ENCODE assay signal across 8 mouse cellular contexts in the genomic region with DNA sequence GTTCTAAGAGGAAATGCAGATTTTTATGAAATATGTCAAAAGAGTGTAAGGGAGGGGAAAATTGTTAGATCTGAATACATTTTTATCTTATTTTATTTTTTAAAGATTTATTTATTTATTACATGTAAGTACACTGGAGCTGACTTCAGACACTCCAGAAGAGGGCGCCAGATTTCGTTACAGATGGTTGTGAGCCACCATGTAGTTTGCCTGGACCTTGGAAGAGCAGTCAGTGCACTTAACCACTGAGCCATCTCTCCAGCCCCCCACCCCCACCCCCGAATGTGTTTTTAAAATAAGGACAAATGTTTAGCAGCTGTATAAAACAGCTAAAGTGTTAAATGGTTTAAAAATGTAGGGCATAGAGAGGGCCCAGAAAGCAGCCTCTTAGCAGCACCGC. TPM values are rescaled to one million over a fixed set of nuclear protein-coding genes. Genes with fewer than 3 reads are reported as not detected.
DNase-seq lines count a peak whose midpoint lies in the region; ATAC-seq and TF ChIP-seq lines count a peak whose summit lies in the region.
"Had no signal": no experiment of that assay in that cellular context is flagged by ENCODE, and none has a peak within 500 bp of the region (broad histone marks: within the 10 kb centered on the region; RNA-seq: fewer than 3 reads in every experiment).

No protein-coding gene starts in this region.

- no peak for ATAC-seq in midbrain, embryonic 14.5 days (ENCODE audit: low FRiP score, low TSS enrichment)
- no peak for ATAC-seq in midbrain, embryonic 16.5 days
- no peak for ATAC-seq in Patski
- no peak for ATAC-seq in liver, embryonic 14.5 days (ENCODE audit: insufficient read depth)

- DNase-seq in midbrain, embryonic 14.5 days = peak; percentile 72
- no peak for DNase-seq in Patski (ENCODE audit: low read depth, low spot score)
- DNase-seq in cerebellum, adult 9-10 months = peak; percentile 68
- peak; percentile 72 for DNase-seq in heart, postnatal 4 days
- DNase-seq in liver, embryonic 14.5 days (ENCODE audit: low read depth in 3 of 3, low spot score in 3 of 3) = no peak
- DNase-seq in thymus, postnatal 0 days (ENCODE audit: low spot score) = peak; percentile 50

- H3K27ac ChIP-seq in midbrain, embryonic 14.5 days (replicated peaks; ENCODE audit: low read depth, low read length) = no peak overlapping the region
- H3K27ac ChIP-seq in midbrain, embryonic 16.5 days (ENCODE audit: low read length) = no peak overlapping the region
- H3K27ac ChIP-seq in liver, embryonic 14.5 days = no peak overlapping the region
- H3K27ac ChIP-seq: limb, embryonic 15.5 days had no signal

- H3K4me3 ChIP-seq in midbrain, embryonic 14.5 days (replicated peaks; ENCODE audit: low read depth, low read length) = no peak overlapping the region
- no peak overlapping the region for H3K4me3 ChIP-seq in midbrain, embryonic 16.5 days (ENCODE audit: low read depth, low read length)
- H3K4me3 ChIP-seq in liver, embryonic 14.5 days (ENCODE audit: insufficient read depth in 1 of 2, low read depth in 2 of 2, low read length in 2 of 2) = no peak overlapping the region
- H3K4me3 ChIP-seq: limb, embryonic 15.5 days had no signal

- POLR2A ChIA-PET in Patski (lab: Charles Lee) = interaction anchor here (1.2 kb wide), 1 partner anchor 11 kb away, joined by 4 read pairs; no protein-coding TSS in a partner anchor

- TF ChIP-seq EP300 in liver, embryonic 14.5 days (IDR thresholded peaks at IDR 0.05; ENCODE audit: low read depth) = no peak

- H3K9me3 ChIP-seq in midbrain, embryonic 14.5 days (ENCODE audit: control insufficient read depth, low read length) = no peaks in the 10 kb centered on the region
- no peaks in the 10 kb centered on the region for H3K9me3 ChIP-seq in midbrain, embryonic 16.5 days (replicated peaks; ENCODE audit: control insufficient read depth, low read length, poor library complexity, severe bottlenecking)
- no peaks in the 10 kb centered on the region for H3K9me3 ChIP-seq in liver, embryonic 14.5 days (ENCODE audit: control insufficient read depth, low read length)
- H3K9me3 ChIP-seq: limb, embryonic 15.5 days had no signal

- 30% methylated on average over 4 of the region's 4 CpGs for WGBS in midbrain, embryonic 14.5 days
- 26% methylated on average over 4 of the region's 4 CpGs for WGBS in midbrain, embryonic 16.5 days
- WGBS in liver, embryonic 14.5 days (ENCODE audit: insufficient replicate concordance) = 22% methylated on average over 4 of the region's 4 CpGs

- in situ Hi-C loops in Patski (cut with MboI; ENCODE audit: low pct_unique_long_range_greater_than_20kb) = no loop called here

- peaks cover 3% of the 10 kb centered on the region; the same call in 1 of the 2 replicates for H3K27me3 ChIP-seq in midbrain, embryonic 14.5 days (ENCODE audit: control insufficient read depth, insufficient read depth, low read length)
- no peaks in the 10 kb centered on the region; the same call in 1 of the 2 replicates for H3K27me3 ChIP-seq in midbrain, embryonic 16.5 days (ENCODE audit: control insufficient read depth, insufficient read depth, low read depth, low read length)
- H3K27me3 ChIP-seq in Patski = peaks cover 12% of the 10 kb centered on the region
- no peaks in the 10 kb centered on the region for H3K27me3 ChIP-seq in liver, embryonic 14.5 days (ENCODE audit: control insufficient read depth, insufficient read depth, low read length)
- H3K27me3 ChIP-seq: limb, embryonic 15.5 days had no signal

- CTCF ChIA-PET in Patski (lab: Charles Lee) = interaction anchor here (0.8 to 1.6 kb wide), 4 partner anchors 11 to 55 kb away, joined by 3 to 16 read pairs (median 5); partner anchors contain the start of gene Zbtb24

- no peaks in the 10 kb centered on the region for H3K36me3 ChIP-seq in midbrain, embryonic 14.5 days (ENCODE audit: control insufficient read depth, insufficient read depth, low read length)
- no peaks in the 10 kb centered on the region for H3K36me3 ChIP-seq in midbrain, embryonic 16.5 days (ENCODE audit: control insufficient read depth, insufficient read depth, low read length)
- H3K36me3 ChIP-seq in liver, embryonic 14.5 days (replicated peaks; ENCODE audit: control insufficient read depth, insufficient read depth, low read depth) = no peaks in the 10 kb centered on the region
- H3K36me3 ChIP-seq: limb, embryonic 15.5 days had no signal

- no peaks in the 10 kb centered on the region for H3K4me1 ChIP-seq in midbrain, embryonic 14.5 days (ENCODE audit: control insufficient read depth, insufficient read depth, low read length)
- no peaks in the 10 kb centered on the region for H3K4me1 ChIP-seq in midbrain, embryonic 16.5 days (ENCODE audit: control insufficient read depth, insufficient read depth, low read length)
- no peaks in the 10 kb centered on the region for H3K4me1 ChIP-seq in liver, embryonic 14.5 days (replicated peaks; ENCODE audit: control insufficient read depth in 2 of 2, insufficient read depth in 2 of 2, low read length in 1 of 2)
- H3K4me1 ChIP-seq: limb, embryonic 15.5 days had no signal

- no peak overlapping the region for H3K9ac ChIP-seq in midbrain, embryonic 14.5 days (replicated peaks; ENCODE audit: low read length)
- H3K9ac ChIP-seq in midbrain, embryonic 16.5 days (ENCODE audit: low read depth, low read length) = no peak overlapping the region
- no peak overlapping the region for H3K9ac ChIP-seq in liver, embryonic 14.5 days (replicated peaks)
- H3K9ac ChIP-seq: limb, embryonic 15.5 days had no signal

- TF ChIP-seq CTCF in Patski (IDR thresholded peaks at IDR 0.05) = peak; percentile 65
- TF ChIP-seq CTCF in liver, embryonic 14.5 days (IDR thresholded peaks at IDR 0.05; ENCODE audit: low read depth) = peak; percentile 67

- H3K4me2 ChIP-seq in midbrain, embryonic 14.5 days (ENCODE audit: low read length) = no peak overlapping the region
- H3K4me2 ChIP-seq in midbrain, embryonic 16.5 days (ENCODE audit: low read length) = no peak overlapping the region
- H3K4me2 ChIP-seq in liver, embryonic 14.5 days (ENCODE audit: low read depth) = no peak overlapping the region
- H3K4me2 ChIP-seq: limb, embryonic 15.5 days had no signal

RNA-seq across cellular contexts. Expression of gene Zbtb24, which starts 15.6 kb away (rescaled TPM):
- 18.5 and 20.5 TPM in 2 replicates for polyA plus RNA-seq in midbrain, embryonic 14.5 days (2014; fragmentation: Nextera tagmentation; extraction: Ambion mirVana)
- 19.3 and 20.0 TPM in 2 replicates for polyA plus RNA-seq in midbrain, embryonic 16.5 days (2015; fragmentation: Nextera tagmentation; extraction: Ambion mirVana)
- 17.8 TPM for polyA plus RNA-seq in Patski (2021)
- 10 to 100 TPM; 10.5 to 12.9 TPM for total RNA-seq in heart, postnatal 4 days (2021)
- 3.3 and 4.0 TPM in 2 replicates for polyA plus RNA-seq in liver, embryonic 14.5 days (2012; rRNA removed)
- 4.1 and 4.2 TPM in 2 replicates for polyA plus RNA-seq in liver, embryonic 14.5 days (2014; fragmentation: Nextera tagmentation; extraction: Ambion mirVana)
- 23.3 and 23.8 TPM in 2 replicates for polyA plus RNA-seq in thymus, postnatal 0 days (2015; fragmentation: Nextera tagmentation; extraction: Ambion mirVana)

RNA-seq across cellular contexts. Expression of gene Mical1, which starts 41.5 kb away (rescaled TPM):
- polyA plus RNA-seq in midbrain, embryonic 14.5 days (2014; fragmentation: Nextera tagmentation; extraction: Ambion mirVana) = 17.0 and 20.5 TPM in 2 replicates
- 23.2 and 24.6 TPM in 2 replicates for polyA plus RNA-seq in midbrain, embryonic 16.5 days (2015; fragmentation: Nextera tagmentation; extraction: Ambion mirVana)
- 16.6 TPM for polyA plus RNA-seq in Patski (2021)
- 10 to 100 TPM; 52.4 to 59.4 TPM for total RNA-seq in heart, postnatal 4 days (2021)
- 2.0 and 2.6 TPM in 2 replicates for polyA plus RNA-seq in liver, embryonic 14.5 days (2012; rRNA removed)
- 2.8 TPM in 2 replicates for polyA plus RNA-seq in liver, embryonic 14.5 days (2014; fragmentation: Nextera tagmentation; extraction: Ambion mirVana)
- 72.9 and 82.9 TPM in 2 replicates for polyA plus RNA-seq in thymus, postnatal 0 days (2015; fragmentation: Nextera tagmentation; extraction: Ambion mirVana)

RNA-seq across cellular contexts. Expression of gene Smpd2, which starts 55.5 kb away (rescaled TPM):
- polyA plus RNA-seq in midbrain, embryonic 14.5 days (2014; fragmentation: Nextera tagmentation; extraction: Ambion mirVana) = 35.5 and 36.1 TPM in 2 replicates
- 36.5 and 44.1 TPM in 2 replicates for polyA plus RNA-seq in midbrain, embryonic 16.5 days (2015; fragmentation: Nextera tagmentation; extraction: Ambion mirVana)
- polyA plus RNA-seq in Patski (2021) = 43.7 TPM
- total RNA-seq in heart, postnatal 4 days (2021) = 10 to 100 TPM; 45.4 to 48.7 TPM
- polyA plus RNA-seq in liver, embryonic 14.5 days (2012; rRNA removed) = 6.7 and 7.1 TPM in 2 replicates
- 8.6 and 11.1 TPM in 2 replicates for polyA plus RNA-seq in liver, embryonic 14.5 days (2014; fragmentation: Nextera tagmentation; extraction: Ambion mirVana)
- 53.7 and 57.5 TPM in 2 replicates for polyA plus RNA-seq in thymus, postnatal 0 days (2015; fragmentation: Nextera tagmentation; extraction: Ambion mirVana)

RNA-seq across cellular contexts. Expression of gene Ppil6, which starts 55.6 kb away (rescaled TPM):
- 1.3 and 1.7 TPM in 2 replicates for polyA plus RNA-seq in midbrain, embryonic 14.5 days (2014; fragmentation: Nextera tagmentation; extraction: Ambion mirVana)
- 4.0 and 4.1 TPM in 2 replicates for polyA plus RNA-seq in midbrain, embryonic 16.5 days (2015; fragmentation: Nextera tagmentation; extraction: Ambion mirVana)
- 6.4 TPM for polyA plus RNA-seq in Patski (2021)
- 1 to 10 TPM; 3.8 to 3.9 TPM for total RNA-seq in heart, postnatal 4 days (2021)
- not detected in 2 replicates for polyA plus RNA-seq in liver, embryonic 14.5 days (2012; rRNA removed)
- polyA plus RNA-seq in liver, embryonic 14.5 days (2014; fragmentation: Nextera tagmentation; extraction: Ambion mirVana) = not detected in 2 replicates
- polyA plus RNA-seq in thymus, postnatal 0 days (2015; fragmentation: Nextera tagmentation; extraction: Ambion mirVana) = 1.2 and 1.4 TPM in 2 replicates

Comparison
In these comparisons a context has a peak if more than half of its experiments do, and no peak if none do; other contexts are left out.
1. DNase-seq: peak in midbrain, embryonic 14.5 days (single experiment), cerebellum, adult 9-10 months (single experiment), heart, postnatal 4 days (single experiment) and thymus, postnatal 0 days (single experiment); none in Patski (single experiment) and liver, embryonic 14.5 days (0 of 3).